ENCODE assay signal across 8 mouse cellular contexts in the genomic region with DNA sequence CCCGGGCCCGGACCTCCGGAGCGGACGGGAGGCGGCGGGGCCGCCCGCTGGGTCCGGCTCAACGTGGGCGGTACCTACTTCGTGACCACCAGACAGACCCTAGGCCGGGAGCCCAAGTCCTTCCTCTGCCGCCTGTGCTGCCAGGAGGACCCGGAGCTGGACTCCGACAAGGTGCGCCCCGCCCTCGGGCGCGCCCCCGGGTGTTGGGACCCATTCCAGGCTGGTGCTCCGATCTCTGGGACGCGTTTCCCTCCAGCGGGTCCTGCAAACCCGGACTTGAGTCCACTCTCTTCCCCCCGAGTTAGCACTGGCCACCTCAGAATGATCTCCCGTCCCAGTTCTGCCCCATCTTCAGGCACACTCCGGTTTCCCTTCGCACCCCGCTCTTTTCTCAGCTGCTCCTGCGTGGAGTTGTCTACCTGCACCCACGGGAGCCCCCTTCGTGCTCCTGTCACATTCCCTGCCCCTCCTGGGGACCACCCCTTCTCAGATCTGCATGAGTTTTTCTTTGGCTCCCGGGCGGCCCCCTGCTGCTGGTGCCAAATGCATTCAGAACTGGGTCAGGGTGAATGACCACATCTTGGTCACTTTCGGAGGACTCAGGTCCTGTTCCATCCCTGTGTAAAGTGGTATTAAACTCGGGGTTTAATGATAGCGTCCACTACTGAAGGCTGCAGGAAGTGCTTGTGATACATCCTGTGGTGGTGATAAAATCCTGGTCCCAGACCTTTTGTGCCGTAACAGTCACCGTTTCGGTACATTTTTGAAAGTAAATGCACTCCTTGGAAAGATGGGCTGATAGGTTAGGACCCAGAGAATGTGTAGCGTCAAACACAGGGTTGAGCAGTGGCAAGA. TPM values are rescaled to one million over a fixed set of nuclear protein-coding genes. Genes with fewer than 3 reads are reported as not detected.
A peak's percentile ranks its signal among the peaks of the same experiment; 100 is the strongest.
DNase-seq lines count a peak whose midpoint lies in the region; ATAC-seq lines count a peak whose summit lies in the region.

No protein-coding gene starts in this region.

- DNase-seq in Muller cell, postnatal 12 days (ENCODE audit: inconsistent ontology term), result peak; percentile 72
- peak; percentile 73 for DNase-seq in cerebellum, adult 8-10 months
- DNase-seq in hindbrain, embryonic 11.5 days (ENCODE audit: low spot score), result peak; percentile 65
- peak; percentile 54 to 62 for DNase-seq in layer of hippocampus, postnatal 36 days
- DNase-seq in lung, postnatal 36 days, result peak; percentile 69
- peak; percentile 64 for DNase-seq in right cerebral cortex, postnatal 4 days
- no peak for DNase-seq in c-Kit-positive CD71-positive TER-119-positive erythroid progenitor cells, embryonic 14.5 days (ENCODE audit: low spot score)

- no peaks in the 10 kb centered on the region for H3K9me3 ChIP-seq in hindbrain, embryonic 11.5 days (ENCODE audit: control insufficient read depth, low read length)

- no peaks in the 10 kb centered on the region for H3K27me3 ChIP-seq in hindbrain, embryonic 11.5 days (ENCODE audit: control insufficient read depth, insufficient read depth, low read length)

- no peaks in the 10 kb centered on the region for H3K36me3 ChIP-seq in hindbrain, embryonic 11.5 days (ENCODE audit: control insufficient read depth, insufficient read depth, low read length)

- 4% methylated on average over 32 of the region's 45 CpGs for WGBS in hindbrain, embryonic 11.5 days

- ATAC-seq in frontal cortex, adult (ENCODE audit: low TSS enrichment), result peak; percentile 17; the same call in 1 of the 2 replicates
- ATAC-seq in hindbrain, embryonic 11.5 days (ENCODE audit: low FRiP score), result peak; percentile 85

- H3K4me3 ChIP-seq in hindbrain, embryonic 11.5 days (ENCODE audit: low read depth, low read length), result peak overlapping the region; percentile 94

- H3K4me2 ChIP-seq in hindbrain, embryonic 11.5 days (replicated peaks; ENCODE audit: low read depth, low read length), result peak overlapping the region; percentile 95

- H3K9ac ChIP-seq in hindbrain, embryonic 11.5 days (ENCODE audit: low read depth, low read length), result peak overlapping the region; percentile 96

- peaks cover 9% of the 10 kb centered on the region for H3K4me1 ChIP-seq in hindbrain, embryonic 11.5 days (replicated peaks; ENCODE audit: control insufficient read depth, insufficient read depth, low read length)

- H3K27ac ChIP-seq in hindbrain, embryonic 11.5 days (ENCODE audit: low read depth, low read length), result peak overlapping the region; percentile 77

RNA-seq across cellular contexts. Expression of a gene that starts 0.6 kb away (rescaled TPM):
- polyA plus RNA-seq in hindbrain, embryonic 11.5 days (2014; fragmentation: Nextera tagmentation; extraction: Ambion mirVana), result 21.0 and 27.5 TPM in 2 replicates
- 10 to 100 TPM; 69.2 to 77.4 TPM for total RNA-seq in layer of hippocampus, postnatal 36 days (2021)

RNA-seq across cellular contexts. Expression of a gene that starts 0.8 kb away (rescaled TPM):
- 899 and 905 TPM in 2 replicates for polyA plus RNA-seq in hindbrain, embryonic 11.5 days (2014; fragmentation: Nextera tagmentation; extraction: Ambion mirVana)
- total RNA-seq in layer of hippocampus, postnatal 36 days (2021), result 100 to 1,000 TPM; 478 to 524 TPM

RNA-seq across cellular contexts. Expression of a gene that starts 17.0 kb away (rescaled TPM):
- polyA plus RNA-seq in hindbrain, embryonic 11.5 days (2014; fragmentation: Nextera tagmentation; extraction: Ambion mirVana), result 226 and 243 TPM in 2 replicates
- total RNA-seq in layer of hippocampus, postnatal 36 days (2021), result 100 to 1,000 TPM in 1 of 2 experiments, 10 to 100 TPM in 1; 98.1 to 105 TPM

RNA-seq across cellular contexts. Expression of a gene that starts 19.8 kb away (rescaled TPM):
- not detected in 2 replicates for polyA plus RNA-seq in hindbrain, embryonic 11.5 days (2014; fragmentation: Nextera tagmentation; extraction: Ambion mirVana)
- total RNA-seq in layer of hippocampus, postnatal 36 days (2021), result not detected

RNA-seq across cellular contexts. Expression of a gene that starts 38.8 kb away (rescaled TPM):
- 19.0 and 20.0 TPM in 2 replicates for polyA plus RNA-seq in hindbrain, embryonic 11.5 days (2014; fragmentation: Nextera tagmentation; extraction: Ambion mirVana)
- 10 to 100 TPM; 25.3 to 25.7 TPM for total RNA-seq in layer of hippocampus, postnatal 36 days (2021)
